Mouse (Mus musculus): ENCODE measurements around the gene Atp13a3.

GRCm38 (mm10) chr16:30436276-30436675, 30.5 kb upstream of the Atp13a3 start:
- TF ChIP-seq CTCF (IDR thresholded peaks at IDR 0.05; ENCODE audit: control insufficient read depth, insufficient read depth, insufficient replicate concordance, low read depth, low read length) (no peak), POLR2A (IDR thresholded peaks at IDR 0.05; ENCODE audit: control insufficient read depth, low read depth, low read length) (no peak)
